ENCODE assay signal across 7 mouse cellular contexts in the genomic region with DNA sequence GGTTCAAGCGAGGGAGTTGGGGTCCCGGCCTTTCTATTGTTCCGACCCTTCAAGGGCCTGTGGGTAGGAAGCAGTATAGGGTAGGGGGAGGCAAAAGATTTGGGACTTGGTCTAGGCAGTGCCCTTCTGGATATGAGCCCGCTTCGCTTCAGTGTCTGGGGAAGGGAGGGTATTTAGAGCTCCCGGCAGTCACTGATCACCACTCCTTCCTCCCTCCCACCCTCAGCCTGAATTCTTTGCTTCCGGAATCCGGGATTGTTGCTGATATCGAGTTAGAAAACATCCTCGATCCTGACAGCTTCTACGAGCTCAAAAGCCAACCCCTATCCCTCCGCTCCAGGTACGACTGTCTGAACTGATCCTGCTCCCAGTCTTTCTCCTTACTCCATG. TPM values are rescaled to one million over a fixed set of nuclear protein-coding genes. Genes with fewer than 3 reads are reported as not detected.
A peak's percentile ranks its signal among the peaks of the same experiment; 100 is the strongest.
DNase-seq lines count a peak whose midpoint lies in the region; ATAC-seq and TF ChIP-seq lines count a peak whose summit lies in the region.

No protein-coding gene starts in this region.

- H3K9me3 ChIP-seq in heart, embryonic 13.5 days: no peaks in the 10 kb centered on the region
- no peaks in the 10 kb centered on the region for H3K9me3 ChIP-seq in liver, embryonic 14.5 days (ENCODE audit: control insufficient read depth, low read length)

- peaks cover 22% of the 10 kb centered on the region for H3K4me1 ChIP-seq in heart, embryonic 13.5 days
- H3K4me1 ChIP-seq in liver, embryonic 14.5 days (replicated peaks; ENCODE audit: control insufficient read depth in 2 of 2, insufficient read depth in 2 of 2, low read length in 1 of 2): peaks cover 3 to 23% of the 10 kb centered on the region in 2 experiments; a peak in 3 of 4 replicates

- peaks cover 42% of the 10 kb centered on the region for H3K79me2 ChIP-seq in C2C12 (ENCODE audit: control insufficient read depth, insufficient read depth)

- no peak overlapping the region for H3ac ChIP-seq in C2C12 (ENCODE audit: control insufficient read depth, insufficient read length, low read depth)

- DNase-seq in 3T3-L1 (ENCODE audit: low read depth, low spot score): peak; percentile 37
- no peak for DNase-seq in liver, embryonic 14.5 days (ENCODE audit: low read depth in 3 of 3, low spot score in 3 of 3)
- no peak for DNase-seq in cerebellum, adult 9-11 months
- no peak for DNase-seq in adrenal gland, postnatal 10 days

- no peak for TF ChIP-seq EP300 in liver, embryonic 14.5 days (IDR thresholded peaks at IDR 0.05; ENCODE audit: low read depth)

- no peaks in the 10 kb centered on the region for H3K27me3 ChIP-seq in C2C12 (ENCODE audit: control insufficient read depth, insufficient read depth, insufficient read length)
- H3K27me3 ChIP-seq in heart, embryonic 13.5 days (replicated peaks): no peaks in the 10 kb centered on the region
- H3K27me3 ChIP-seq in liver, embryonic 14.5 days (ENCODE audit: control insufficient read depth, insufficient read depth, low read length): no peaks in the 10 kb centered on the region

- H3K4me2 ChIP-seq in heart, embryonic 13.5 days: peak overlapping the region; percentile 75
- H3K4me2 ChIP-seq in liver, embryonic 14.5 days (ENCODE audit: low read depth): peak overlapping the region; percentile 85

- TF ChIP-seq CTCF in C2C12 (IDR thresholded peaks at IDR 0.05; ENCODE audit: control insufficient read depth, insufficient read depth, insufficient read length): no peak
- TF ChIP-seq CTCF in liver, embryonic 14.5 days (IDR thresholded peaks at IDR 0.05; ENCODE audit: low read depth): no peak

- H3K27ac ChIP-seq in heart, embryonic 13.5 days (replicated peaks): peak overlapping the region; percentile 73
- no peak overlapping the region for H3K27ac ChIP-seq in liver, embryonic 14.5 days

- peak overlapping the region; percentile 89 for H3K9ac ChIP-seq in heart, embryonic 13.5 days
- no peak overlapping the region; the same call in 1 of the 2 replicates for H3K9ac ChIP-seq in liver, embryonic 14.5 days (replicated peaks)

- WGBS in heart, embryonic 13.5 days: 16% methylated on average over 13 of the region's 13 CpGs
- 31% methylated on average over 13 of the region's 13 CpGs for WGBS in liver, embryonic 14.5 days (ENCODE audit: insufficient replicate concordance)

- H3K4me3 ChIP-seq in C2C12 (ENCODE audit: insufficient read depth, poor library complexity, severe bottlenecking): peak overlapping the region; percentile 21
- H3K4me3 ChIP-seq in heart, embryonic 13.5 days: peak overlapping the region; percentile 76
- H3K4me3 ChIP-seq in liver, embryonic 14.5 days (ENCODE audit: insufficient read depth in 1 of 2, low read depth in 2 of 2, low read length in 2 of 2): peak overlapping the region; percentile 7 to 10; a peak in 2 of 4 replicates

- peaks cover 21% of the 10 kb centered on the region for H3K79me3 ChIP-seq in C2C12 (ENCODE audit: low read depth)

- no peak for ATAC-seq in heart, embryonic 13.5 days (ENCODE audit: extremely low read depth, insufficient number of reproducible peaks, low FRiP score, low TSS enrichment)
- ATAC-seq in liver, embryonic 14.5 days (ENCODE audit: insufficient read depth): no peak
- ATAC-seq in monocyte, adult 5-6 weeks (replicated peaks; ENCODE audit: insufficient number of reproducible peaks, low FRiP score, low TSS enrichment, poor library complexity, severe bottlenecking): no peak

- peaks cover 33% of the 10 kb centered on the region for H3K36me3 ChIP-seq in C2C12 (ENCODE audit: control insufficient read depth, insufficient read depth)
- H3K36me3 ChIP-seq in heart, embryonic 13.5 days: peaks cover 39% of the 10 kb centered on the region
- H3K36me3 ChIP-seq in liver, embryonic 14.5 days (replicated peaks; ENCODE audit: control insufficient read depth, insufficient read depth, low read depth): no peaks in the 10 kb centered on the region

TF ChIP-seq in C2C12, 6 proteins besides CTCF, POLR2A, EP300 and RAD21:
- TF ChIP-seq MYOG (IDR thresholded peaks at IDR 0.05; ENCODE audit: control insufficient read depth, extremely low read depth, insufficient read length) (no peak), USF1 (IDR thresholded peaks at IDR 0.05; ENCODE audit: low read depth) (no peak), MAX (IDR thresholded peaks at IDR 0.05) (no peak), FOSL1 (IDR thresholded peaks at IDR 0.05; ENCODE audit: insufficient read depth, low read length, poor library complexity, severe bottlenecking) (no peak), MYOD1 (IDR thresholded peaks at IDR 0.05; ENCODE audit: control insufficient read depth, insufficient read length, low read depth) (no peak), CEBPB (IDR thresholded peaks at IDR 0.05; ENCODE audit: low read depth) (no peak)

RNA-seq across cellular contexts. Expression of gene Tfe3, which starts 2.9 kb away (rescaled TPM):
- polyA plus RNA-seq in C2C12 (2012; fragmentation: generic; extraction: Trizol): 46.7 TPM
- 16.3 and 16.9 TPM in 2 replicates for polyA plus RNA-seq in heart, embryonic 13.5 days (2015; fragmentation: Nextera tagmentation; extraction: Ambion mirVana)
- polyA plus RNA-seq in liver, embryonic 14.5 days (2012; rRNA removed): 4.6 and 4.7 TPM in 2 replicates
- 5.7 and 7.3 TPM in 2 replicates for polyA plus RNA-seq in liver, embryonic 14.5 days (2014; fragmentation: Nextera tagmentation; extraction: Ambion mirVana)
- total RNA-seq in monocyte, adult 5-6 weeks (2017): 14.5 to 27.8 TPM (median 20.8 TPM) in 3 replicates
- 10 to 100 TPM; 35.7 to 39.3 TPM for total RNA-seq in adrenal gland, postnatal 10 days (2021)

RNA-seq across cellular contexts. Expression of gene Ccdc120, which starts 14.6 kb away (rescaled TPM):
- 9.4 TPM for polyA plus RNA-seq in C2C12 (2012; fragmentation: generic; extraction: Trizol)
- polyA plus RNA-seq in heart, embryonic 13.5 days (2015; fragmentation: Nextera tagmentation; extraction: Ambion mirVana): 5.6 and 6.1 TPM in 2 replicates
- 1.4 and 2.0 TPM in 2 replicates for polyA plus RNA-seq in liver, embryonic 14.5 days (2012; rRNA removed)
- polyA plus RNA-seq in liver, embryonic 14.5 days (2014; fragmentation: Nextera tagmentation; extraction: Ambion mirVana): 1.5 and 2.3 TPM in 2 replicates
- not detected in 3 replicates for total RNA-seq in monocyte, adult 5-6 weeks (2017)
- total RNA-seq in adrenal gland, postnatal 10 days (2021): 1 to 10 TPM; 5.2 to 6.9 TPM

RNA-seq across cellular contexts. Expression of gene Gripap1, which starts 24.3 kb away (rescaled TPM):
- 17.9 TPM for polyA plus RNA-seq in C2C12 (2012; fragmentation: generic; extraction: Trizol)
- polyA plus RNA-seq in heart, embryonic 13.5 days (2015; fragmentation: Nextera tagmentation; extraction: Ambion mirVana): 26.7 and 27.3 TPM in 2 replicates
- polyA plus RNA-seq in liver, embryonic 14.5 days (2012; rRNA removed): 23.3 and 31.3 TPM in 2 replicates
- 17.7 and 19.7 TPM in 2 replicates for polyA plus RNA-seq in liver, embryonic 14.5 days (2014; fragmentation: Nextera tagmentation; extraction: Ambion mirVana)
- 67.2 to 156 TPM (median 123 TPM) in 3 replicates for total RNA-seq in monocyte, adult 5-6 weeks (2017)
- total RNA-seq in adrenal gland, postnatal 10 days (2021): 10 to 100 TPM; 34.2 to 48.2 TPM

RNA-seq across cellular contexts. Expression of gene Praf2, which starts 37.0 kb away (rescaled TPM):
- 93.9 TPM for polyA plus RNA-seq in C2C12 (2012; fragmentation: generic; extraction: Trizol)
- polyA plus RNA-seq in heart, embryonic 13.5 days (2015; fragmentation: Nextera tagmentation; extraction: Ambion mirVana): 42.4 and 42.5 TPM in 2 replicates
- 4.3 and 5.7 TPM in 2 replicates for polyA plus RNA-seq in liver, embryonic 14.5 days (2012; rRNA removed)
- polyA plus RNA-seq in liver, embryonic 14.5 days (2014; fragmentation: Nextera tagmentation; extraction: Ambion mirVana): 4.0 and 6.6 TPM in 2 replicates
- total RNA-seq in monocyte, adult 5-6 weeks (2017): 6.3 to 9.0 TPM (median 6.8 TPM) in 3 replicates
- total RNA-seq in adrenal gland, postnatal 10 days (2021): 10 to 100 TPM; 12.3 to 13.9 TPM

RNA-seq across cellular contexts. Expression of gene Gm45208, which starts 43.2 kb away (rescaled TPM):
- polyA plus RNA-seq in C2C12 (2012; fragmentation: generic; extraction: Trizol): 0.22 TPM
- polyA plus RNA-seq in heart, embryonic 13.5 days (2015; fragmentation: Nextera tagmentation; extraction: Ambion mirVana): 0.27 and 0.74 TPM in 2 replicates
- 0.09 and 0.18 TPM in 2 replicates for polyA plus RNA-seq in liver, embryonic 14.5 days (2012; rRNA removed)
- polyA plus RNA-seq in liver, embryonic 14.5 days (2014; fragmentation: Nextera tagmentation; extraction: Ambion mirVana): not detected in 2 replicates
- 0.75 TPM in 1 of 3 replicates, not detected in the others for total RNA-seq in monocyte, adult 5-6 weeks (2017)
- not detected for total RNA-seq in adrenal gland, postnatal 10 days (2021)

Comparison
In these comparisons a context has a peak if more than half of its experiments do, and no peak if none do; other contexts are left out.
1. H3K4me3 ChIP-seq: peak in every context shown above with its lines; median percentile 76 in heart, embryonic 13.5 days; 21 in C2C12; 8 in liver, embryonic 14.5 days.